Mouse (Mus musculus) layer of hippocampus, postnatal 10 days (tissue): ENCODE measurements at regions not wholly inside any gene's neighbourhood (a gene's known extent, or its start where the extent isn't known, plus 50 kb on each side); places are given as distances from the start of the nearest gene placed in this dataset.

Experiments used
- DNase-seq, 2 experiments: peaks; one replicate each; pipeline ENCODE4 v3.0.0; 2021; ENCODE audit warnings: low spot score in 2 of 2

- no peak for DNase-seq
Observed at GRCm38 (mm10) chr2:136617138-136617537, 96.1 kb upstream of the Snap25 start.

GRCm38 (mm10) chr2:136618114-136618513 is 95.1 kb upstream of the Snap25 start:
- DNase-seq: no peak

GRCm38 (mm10) chr2:136620309-136620708 is 92.9 kb upstream of the Snap25 start:
- no peak for DNase-seq

GRCm38 (mm10) chr2:136620969-136621368 is 92.3 kb upstream of the Snap25 start:
- DNase-seq: no peak

- no peak for DNase-seq
Observed at GRCm38 (mm10) chr2:136623808-136624489, 89.3 kb upstream of the Snap25 start.

- no peak for DNase-seq
Observed at GRCm38 (mm10) chr2:136624490-136624850, 88.8 kb upstream of the Snap25 start.

- no peak for DNase-seq
Observed at GRCm38 (mm10) chr2:136646917-136647316, 66.3 kb upstream of the Snap25 start.

GRCm38 (mm10) chr2:136648606-136649005 is 64.6 kb upstream of the Snap25 start:
- DNase-seq: peak in 1 of 2 experiments; percentile 19

- DNase-seq: no peak
Observed at GRCm38 (mm10) chr2:136650721-136651120, 62.5 kb upstream of the Snap25 start.

GRCm38 (mm10) chr2:136652206-136653003 is 60.8 kb upstream of the Snap25 start:
- no peak for DNase-seq
